Mouse (Mus musculus) frontal cortex, postnatal 14 days (tissue): ENCODE results near the gene Pole.

Experiments used
- DNase-seq, 2 experiments: peaks; one replicate each; pipeline ENCODE4 v3.0.0; 2022; ENCODE audit warnings: low spot score in 2 of 2

Gene Pole

GRCm38 (mm10) chr5:110285770-110286445 lies at the start of gene Pole, which contains the start of gene Pxmp2:
Pole (plus strand) TSS chr5:110286306.
Pxmp2 (minus strand) TSS chr5:110286186.
- DNase-seq: peak; percentile 66 to 79

DNA sequence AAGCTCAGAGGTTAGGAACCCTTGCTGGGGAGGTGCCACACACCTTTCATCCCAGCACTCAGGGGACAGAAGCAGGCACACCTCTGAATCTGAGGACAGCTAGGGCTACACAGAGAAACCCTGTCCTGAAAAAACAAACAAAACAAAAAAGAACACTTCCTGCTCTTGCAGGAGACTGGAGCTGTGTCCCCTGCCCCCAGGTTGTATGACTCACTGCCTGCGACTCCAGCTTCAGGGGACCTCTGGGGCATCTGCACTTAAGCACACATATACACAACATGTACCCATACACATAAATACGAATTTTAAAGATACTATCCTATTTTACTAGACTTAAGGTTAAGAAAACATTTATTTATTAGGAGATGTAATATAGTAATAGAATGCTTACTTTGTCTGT lies 42.0 kb upstream of the Pole start:
- no peak for DNase-seq

DNA sequence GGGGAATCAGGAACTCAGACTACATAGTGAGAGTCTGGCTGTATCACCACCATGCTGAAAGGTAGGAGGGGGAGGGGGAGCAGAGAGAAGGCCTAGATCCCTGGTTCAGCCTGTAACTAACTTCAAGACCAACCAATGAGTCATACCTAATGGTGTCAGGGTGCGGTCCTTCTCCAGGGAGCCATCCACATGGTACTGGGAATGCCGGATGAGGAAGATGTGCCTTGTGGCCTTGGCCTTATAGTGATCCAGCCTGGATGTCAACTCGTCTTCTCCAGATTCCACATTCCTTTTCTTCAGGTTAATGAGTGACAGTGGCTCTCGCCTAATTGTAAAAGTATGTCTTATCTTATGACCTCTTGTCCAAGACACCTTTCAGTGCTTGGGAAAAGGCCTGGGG lies 19.2 kb upstream of the Pole start:
- no peak for DNase-seq

DNA sequence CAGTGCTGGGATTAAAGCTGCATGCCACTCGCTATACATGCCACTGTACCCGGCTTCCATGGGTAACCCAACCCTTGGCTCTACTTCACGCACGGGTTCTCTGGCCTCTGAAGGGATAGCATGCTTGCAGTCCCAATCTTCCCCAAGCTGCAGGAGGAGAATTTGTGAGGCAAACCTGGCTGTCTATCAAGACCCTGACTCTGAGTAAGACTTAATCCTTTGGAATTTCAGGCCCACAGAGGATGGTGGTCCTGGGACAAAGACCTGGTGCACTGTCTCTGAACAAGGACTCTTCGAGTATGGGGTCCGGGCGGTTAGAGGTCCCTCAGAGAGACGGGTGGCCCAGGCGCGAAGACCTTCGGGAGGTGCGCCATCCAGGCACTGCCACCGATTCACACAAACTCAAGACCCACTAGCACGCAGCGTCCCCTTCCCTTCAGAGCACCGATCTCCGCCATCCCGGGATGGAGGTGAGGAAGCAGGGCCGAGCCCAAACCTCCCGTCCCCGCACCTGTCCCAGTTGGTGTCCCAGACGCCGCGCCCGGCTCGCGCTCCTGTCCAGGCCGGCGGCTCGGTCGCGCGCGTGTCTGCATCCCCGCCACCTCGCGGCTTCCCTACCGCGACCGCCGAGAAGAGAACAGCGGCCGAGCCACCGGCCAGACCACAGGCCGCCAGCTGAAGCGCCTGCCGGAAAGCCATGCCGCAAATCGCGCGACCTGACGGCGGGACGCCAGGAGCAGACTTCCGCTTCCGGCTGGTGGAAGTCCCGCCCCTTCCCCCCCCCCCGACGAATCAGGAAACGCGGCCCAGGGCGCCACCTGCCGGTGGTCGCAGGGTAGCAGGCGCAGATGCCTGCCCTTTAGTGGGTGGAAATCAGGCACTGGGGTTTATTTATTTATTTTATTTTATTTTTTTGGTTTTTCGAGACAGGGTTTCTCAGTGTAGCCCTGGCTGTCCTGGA lies 16.7 kb upstream of the Pole start, which contains the start of gene Pgam5:
Gene Pgam5 (minus strand): TSS at position 773 of the 961 bp plus-strand sequence.
- peak; percentile 62 to 81 for DNase-seq

DNA sequence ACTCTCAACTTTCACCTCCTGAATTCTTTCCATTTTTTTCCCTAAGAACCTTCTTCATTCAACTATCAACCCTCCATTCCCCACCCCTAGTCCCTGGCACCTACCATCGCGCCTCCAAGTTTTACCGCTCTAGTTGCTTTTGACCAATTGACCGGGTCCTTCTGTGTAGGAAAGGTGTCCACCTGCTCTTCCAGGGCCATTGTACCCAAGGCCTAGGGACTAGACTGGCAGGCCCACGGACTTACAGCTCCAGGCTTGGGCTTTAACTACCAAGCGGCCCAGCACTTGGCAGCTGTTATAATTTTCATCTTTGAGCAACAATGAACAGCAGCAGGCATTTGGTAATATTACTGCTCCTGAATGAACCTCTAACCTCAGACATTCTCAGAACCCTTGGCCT lies 15.9 kb upstream of the Pole start:
- no peak for DNase-seq

DNA sequence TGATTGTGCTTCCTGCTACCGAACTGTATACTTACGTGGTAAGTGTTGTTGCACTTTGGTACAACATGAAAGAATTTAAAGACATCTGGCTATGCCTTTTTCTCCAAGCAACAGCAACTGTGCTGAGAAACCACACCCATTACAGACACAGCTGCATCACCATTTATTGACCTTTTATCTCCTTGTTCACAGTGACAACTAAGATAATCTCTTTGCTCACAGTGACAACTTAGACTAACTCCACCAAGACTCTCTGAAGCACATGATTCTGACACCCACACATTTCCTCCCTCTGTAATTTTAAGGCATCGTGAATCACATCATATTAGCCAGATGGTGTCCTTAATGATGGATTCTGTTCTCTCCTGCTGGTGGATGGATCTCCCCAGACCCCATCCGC lies 12.0 kb upstream of the Pole start:
- no peak for DNase-seq

DNA sequence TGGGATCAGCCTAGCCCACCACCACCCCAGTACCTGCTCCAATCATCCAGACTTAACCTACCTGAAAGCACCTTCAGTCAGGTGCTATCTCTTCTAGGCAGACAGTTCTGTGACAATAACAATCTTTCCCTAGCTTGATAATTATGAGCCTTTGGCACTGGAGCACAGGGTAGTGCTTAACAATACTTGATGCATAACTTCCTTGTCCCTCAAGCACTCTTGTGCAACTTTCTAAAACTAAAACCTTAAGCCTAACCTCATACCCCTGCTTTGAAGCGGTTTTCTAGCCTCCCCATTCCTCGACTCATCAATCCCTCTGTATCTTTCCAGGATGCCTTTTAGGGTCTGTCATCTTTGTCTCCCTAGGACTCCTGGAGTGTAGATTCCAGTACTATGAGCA lies 11.3 kb upstream of the Pole start:
- DNase-seq: no peak

- no peak for DNase-seq
Observed at GRCm38 (mm10) chr5:110276391-110276790, 9.7 kb upstream of the Pole start.

DNA sequence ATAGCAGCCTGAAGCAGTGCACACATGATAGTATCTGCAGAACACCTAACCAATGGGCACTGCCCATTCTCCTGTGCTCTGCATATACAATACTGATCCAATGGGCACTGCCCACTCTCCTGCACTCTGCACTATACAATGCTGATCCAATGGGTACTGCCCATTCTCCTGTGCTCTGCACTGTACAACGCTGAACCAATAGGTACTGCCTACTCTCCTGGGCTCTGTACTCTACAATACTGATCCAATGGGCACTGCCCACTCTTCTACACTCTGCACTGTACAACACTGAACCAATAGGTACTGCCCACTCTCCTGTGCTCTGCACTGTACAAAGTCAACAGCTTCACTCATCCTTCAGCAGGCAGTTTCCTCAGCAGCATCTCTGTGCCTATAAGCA lies 9.2 kb upstream of the Pole start:
- no peak for DNase-seq

GRCm38 (mm10) chr5:110281984-110282383 lies 4.1 kb upstream of the Pole start:
- DNase-seq: no peak

GRCm38 (mm10) chr5:110284536-110284935 lies 1.6 kb upstream of the Pole start:
- no peak for DNase-seq

- DNase-seq: no peak
Observed at GRCm38 (mm10) chr5:110285156-110285555, 950 bp upstream of the Pole start.

DNA sequence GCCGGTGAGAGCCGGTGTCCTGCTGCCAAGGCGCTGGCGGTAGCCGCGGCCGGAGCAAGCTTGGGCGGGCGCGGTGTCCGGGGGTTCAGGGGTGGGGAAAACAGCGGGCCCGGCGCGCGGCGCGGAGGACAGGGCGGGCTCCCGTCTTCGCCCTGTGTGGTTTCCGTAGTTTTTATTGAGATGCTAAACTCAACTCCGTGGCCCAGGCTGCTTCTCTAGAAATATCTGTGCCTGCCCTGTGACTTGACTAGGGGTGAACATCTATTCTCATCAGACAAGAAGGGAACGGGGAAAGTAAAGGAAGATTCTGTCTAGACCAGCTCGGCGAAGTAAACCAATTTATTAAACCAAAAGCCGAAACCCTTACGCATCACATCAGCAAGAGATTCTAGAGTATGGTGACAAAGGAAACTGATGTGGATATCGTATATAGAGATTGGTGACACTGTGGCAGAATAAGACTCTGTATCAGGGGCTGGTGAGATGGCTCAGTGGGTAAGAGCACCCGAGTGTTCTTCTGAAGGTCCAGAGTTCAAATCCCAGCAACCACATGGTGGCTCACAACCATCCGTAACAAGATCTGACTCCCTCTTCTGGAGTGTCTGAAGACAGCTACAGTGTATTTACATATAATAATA lies 459 bp downstream of the Pole start:
- no peak for DNase-seq

DNA sequence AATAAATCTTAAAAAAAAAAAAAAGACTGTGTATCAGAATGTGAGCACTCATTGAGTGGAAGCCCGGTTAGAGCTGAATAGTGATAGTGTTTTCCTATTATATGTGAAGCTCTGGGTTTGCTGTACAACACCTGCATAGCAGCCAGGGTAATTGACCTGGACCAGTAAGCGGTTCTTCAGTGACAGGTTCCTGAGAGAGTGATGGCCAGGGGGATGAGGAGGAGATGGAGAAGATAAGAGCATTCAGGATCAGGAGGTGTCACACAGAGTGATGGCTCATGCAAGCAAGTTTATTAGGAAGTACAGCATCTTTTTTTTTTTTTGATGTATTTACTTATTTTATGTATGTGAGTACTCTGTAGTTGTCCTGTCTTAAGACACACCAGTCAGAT lies 974 bp downstream of the Pole start:
- no peak for DNase-seq

- no peak for DNase-seq
Observed at GRCm38 (mm10) chr5:110291649-110292048, 5.5 kb downstream of the Pole start.

DNA sequence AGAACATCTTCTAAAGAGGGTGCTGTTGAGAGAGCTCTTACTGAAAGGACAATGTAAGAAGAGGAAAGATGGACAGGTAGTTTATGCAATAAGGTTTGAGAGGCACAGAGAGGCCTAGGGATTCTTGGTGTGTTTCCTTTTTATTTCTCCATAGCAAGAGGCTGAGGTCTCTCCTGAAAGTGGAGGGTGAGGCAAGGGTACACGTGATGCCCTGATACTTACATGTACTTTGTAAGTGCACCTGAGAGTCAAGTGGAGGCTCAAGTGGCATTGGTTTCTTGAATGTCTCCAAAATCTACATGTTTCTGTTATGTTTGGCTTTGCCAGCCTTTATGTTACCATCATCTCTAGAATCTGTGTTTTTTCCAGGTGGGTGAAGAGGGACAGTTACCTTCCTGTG lies 10.5 kb downstream of the Pole start:
- no peak for DNase-seq

GRCm38 (mm10) chr5:110300591-110300990 lies 14.5 kb downstream of the Pole start:
- no peak for DNase-seq

DNA sequence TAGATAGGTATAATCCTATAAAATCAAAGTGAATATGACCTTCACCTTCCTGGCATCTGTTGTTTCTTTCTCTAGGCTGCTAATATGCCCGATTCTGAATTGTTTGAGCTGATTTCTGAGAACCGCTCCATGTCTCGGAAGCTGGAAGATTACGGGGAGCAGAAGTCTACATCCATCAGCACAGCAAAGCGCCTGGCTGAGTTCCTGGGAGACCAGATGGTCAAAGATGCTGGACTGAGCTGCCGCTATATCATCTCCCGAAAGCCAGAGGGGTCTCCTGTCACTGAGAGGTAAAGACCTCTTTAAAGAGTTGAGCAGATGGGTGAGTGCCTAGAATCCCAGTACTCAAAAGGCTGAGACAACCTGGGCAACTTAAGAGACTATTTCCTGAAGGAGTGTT lies 22.8 kb downstream of the Pole start:
- no peak for DNase-seq

GRCm38 (mm10) chr5:110313127-110313526 lies 27.0 kb downstream of the Pole start:
- DNase-seq: no peak

DNA sequence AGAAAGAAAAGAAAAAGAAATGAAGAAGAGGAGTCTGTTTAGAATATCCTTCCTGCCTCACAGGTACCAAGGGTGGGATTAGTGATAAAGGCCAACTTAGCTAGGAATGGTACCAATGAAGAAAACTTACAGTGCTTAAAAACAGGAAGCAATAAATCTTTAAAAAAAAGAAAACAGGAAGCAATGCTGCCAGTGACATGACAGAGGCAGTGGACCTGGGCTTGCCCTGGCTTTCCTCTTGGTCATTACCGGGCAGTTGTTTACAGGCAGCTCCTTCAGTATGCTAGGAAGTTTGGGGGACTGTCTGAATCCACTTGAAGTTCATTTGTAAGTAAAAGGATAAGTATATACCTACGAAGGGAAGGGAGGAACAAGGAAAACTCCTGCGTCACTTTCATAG lies 44.4 kb downstream of the Pole start:
- no peak for DNase-seq

DNA sequence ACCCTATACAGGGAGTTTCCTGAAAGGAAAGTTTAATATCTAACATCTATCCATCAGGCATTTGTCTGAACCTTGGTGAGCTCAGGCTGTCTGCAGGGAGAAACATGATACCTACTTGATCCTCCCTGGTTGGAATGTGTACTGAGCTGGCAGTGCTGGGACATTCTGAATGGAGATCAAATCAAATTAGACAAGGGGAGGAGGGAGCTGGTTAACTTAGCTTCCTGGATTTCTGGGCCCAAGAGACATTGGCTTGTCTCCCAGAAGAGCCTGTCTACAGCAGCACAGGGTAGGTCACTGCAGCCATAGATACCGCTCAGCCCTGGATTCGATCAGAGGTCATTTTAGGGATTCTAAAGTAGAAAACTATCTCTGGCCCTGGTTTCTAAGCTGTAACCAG lies 52.7 kb downstream of the Pole start:
- no peak for DNase-seq

GRCm38 (mm10) chr5:110342648-110343284 lies 56.7 kb downstream of the Pole start, which contains the start of gene P2rx2:
P2rx2 (minus strand) TSS chr5:110343212.
- DNase-seq: no peak
